Mouse (Mus musculus): ENCODE data around the gene Sorcs3. TPM values are rescaled to one million over a fixed set of nuclear protein-coding genes. Genes with fewer than 3 reads are reported as not detected.

Sorcs3 gene
- total and polyA plus RNA-seq, 3 experiments: not detected

GRCm38 (mm10) chr19:48285602-48286225, 79.9 kb downstream of the Sorcs3 start:
- no peak for DNase-seq

DNA sequence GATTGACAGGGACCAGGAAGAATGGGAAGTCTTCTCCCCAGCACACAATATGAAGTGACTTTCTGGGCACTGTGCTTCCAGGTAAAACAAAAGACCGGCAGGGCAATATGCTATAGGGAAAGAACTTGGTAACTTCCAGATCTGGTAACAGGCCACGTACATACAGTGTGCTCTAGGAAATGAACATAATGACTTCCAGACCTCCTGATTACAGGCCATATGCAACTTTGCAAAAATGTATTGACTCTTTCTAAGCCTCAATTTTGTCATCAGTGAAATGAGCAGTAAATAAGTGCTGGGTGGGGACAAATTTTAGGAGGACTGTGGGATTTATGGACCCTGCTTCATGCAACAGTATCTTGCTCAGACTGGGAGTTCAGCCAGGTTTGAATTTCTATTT, 88.4 kb downstream of the Sorcs3 start:
- no peak for DNase-seq

DNA sequence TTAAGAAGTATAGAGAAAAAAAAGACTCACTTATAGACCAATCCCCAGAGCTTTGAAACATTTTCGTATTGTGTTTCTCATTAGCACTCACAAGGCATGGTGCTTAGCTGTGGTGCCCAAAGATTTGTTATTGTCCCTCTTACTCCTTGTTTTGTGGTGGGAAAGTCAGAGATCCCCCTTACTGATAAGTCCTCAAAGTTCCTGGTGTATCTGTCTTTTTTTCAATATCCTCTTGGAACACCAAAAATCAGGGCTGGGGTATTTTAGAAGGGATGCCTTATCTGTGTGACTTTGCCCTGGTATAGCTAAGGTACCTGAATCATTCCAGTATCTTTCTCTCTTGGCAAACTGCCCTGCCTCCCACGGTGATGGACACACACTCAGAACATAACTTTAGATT, 92.6 kb downstream of the Sorcs3 start:
- no peak for DNase-seq

GRCm38 (mm10) chr19:48300440-48301231, 94.8 kb downstream of the Sorcs3 start:
- no peak for DNase-seq

DNA sequence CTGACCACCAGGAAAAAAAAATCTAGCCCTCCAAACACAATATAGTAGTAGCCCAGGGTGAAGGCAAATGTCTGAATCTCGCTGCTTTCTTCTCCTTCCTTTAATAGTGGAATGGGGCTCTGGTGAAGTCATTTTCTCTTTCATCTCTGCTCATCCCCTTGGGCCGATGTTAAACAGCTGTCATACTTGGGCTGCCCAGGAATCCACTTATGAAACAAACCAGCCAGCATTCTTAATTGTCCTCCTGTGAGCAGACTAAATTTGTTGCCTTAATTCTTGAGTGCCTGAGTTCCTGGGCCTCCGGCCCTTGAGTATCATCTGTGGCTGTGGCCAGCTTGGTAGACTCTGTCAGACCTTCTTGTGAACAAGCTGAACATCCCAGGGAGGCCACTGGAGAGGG, 95.5 kb downstream of the Sorcs3 start:
- DNase-seq: no peak

DNA sequence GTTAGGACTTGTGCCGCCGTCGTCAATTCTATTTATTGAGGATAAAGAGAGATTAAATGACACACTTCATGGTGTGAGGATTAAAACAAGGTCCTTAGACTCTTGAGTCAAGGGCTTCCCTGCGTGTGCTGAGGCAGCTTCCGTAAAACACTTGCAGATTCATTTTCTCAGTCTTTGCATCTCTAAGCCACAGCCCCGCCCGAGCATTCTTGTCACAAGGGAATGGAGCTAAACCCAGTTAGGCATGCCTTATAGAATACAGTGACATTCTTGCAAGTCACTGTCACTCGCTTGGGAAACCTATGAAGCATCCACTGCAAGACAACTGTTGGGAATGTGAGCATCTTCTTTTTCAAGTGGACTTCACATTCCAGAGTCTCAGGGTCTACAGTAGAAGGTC, 102.5 kb downstream of the Sorcs3 start:
- DNase-seq: no peak

- DNase-seq: no peak
These were observed 103.9 kb downstream of the Sorcs3 start for GRCm38 (mm10) chr19:48309531-48310337.

DNA sequence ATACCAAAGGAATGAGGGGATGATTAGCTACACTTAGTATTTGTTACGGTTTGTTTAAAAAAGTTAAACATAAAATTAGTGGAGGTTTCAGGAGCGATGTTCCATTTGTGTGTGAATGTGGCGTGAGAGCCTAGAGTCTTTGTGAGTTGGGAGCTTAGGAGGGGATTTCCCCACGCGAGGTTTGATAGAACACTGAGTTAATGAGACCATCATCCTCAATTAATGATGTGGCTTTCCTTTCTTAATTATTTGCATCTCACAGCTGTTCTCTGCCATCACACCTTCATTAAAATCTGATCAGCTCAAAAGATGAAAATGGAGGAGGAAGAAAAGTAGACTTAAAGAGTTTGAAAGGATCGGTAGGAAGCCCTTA, 104.5 kb downstream of the Sorcs3 start:
- no peak for DNase-seq

GRCm38 (mm10) chr19:48313776-48314175, 108.0 kb downstream of the Sorcs3 start:
- no peak for DNase-seq

DNA sequence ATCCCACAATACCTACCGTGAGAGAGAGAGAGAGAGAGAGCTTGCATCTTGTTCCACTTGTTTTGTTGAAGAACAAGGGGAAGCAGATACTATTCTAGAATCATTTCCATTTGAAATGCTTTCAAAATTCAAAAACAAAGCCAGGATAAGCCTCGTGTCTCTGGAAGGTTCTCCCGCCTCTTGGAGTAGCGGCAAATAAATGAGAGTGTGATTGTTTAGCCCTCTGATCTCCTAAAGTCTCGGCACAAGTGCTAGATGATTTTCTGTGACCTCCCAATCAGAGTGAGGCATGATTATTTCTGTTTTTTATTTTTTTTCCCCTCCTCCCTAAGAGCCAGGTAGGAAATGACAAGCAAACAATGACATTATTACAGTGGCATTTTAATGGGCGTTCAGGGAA, 121.3 kb downstream of the Sorcs3 start:
- no peak for DNase-seq

- no peak for DNase-seq
These were observed 122.3 kb downstream of the Sorcs3 start for GRCm38 (mm10) chr19:48328171-48328570.

DNA sequence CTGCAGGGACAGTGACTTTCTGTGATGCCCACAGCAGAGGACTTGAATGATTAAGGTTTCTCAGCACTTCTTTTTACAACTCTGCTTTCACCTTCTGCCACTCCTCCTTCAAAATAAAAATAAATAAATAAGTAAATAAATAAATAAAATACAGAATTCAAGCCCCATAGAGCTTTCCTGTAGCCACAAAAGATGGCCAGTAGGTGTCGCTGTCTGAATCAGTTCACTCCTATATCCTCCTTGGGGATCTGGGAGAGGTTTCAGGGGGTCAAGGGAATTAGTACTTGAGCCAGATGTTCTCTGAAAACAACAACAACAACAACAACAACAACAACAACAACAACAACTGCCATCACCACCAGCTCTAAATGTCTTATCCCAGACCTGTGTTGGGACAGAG, 125.8 kb downstream of the Sorcs3 start:
- no peak for DNase-seq

DNA sequence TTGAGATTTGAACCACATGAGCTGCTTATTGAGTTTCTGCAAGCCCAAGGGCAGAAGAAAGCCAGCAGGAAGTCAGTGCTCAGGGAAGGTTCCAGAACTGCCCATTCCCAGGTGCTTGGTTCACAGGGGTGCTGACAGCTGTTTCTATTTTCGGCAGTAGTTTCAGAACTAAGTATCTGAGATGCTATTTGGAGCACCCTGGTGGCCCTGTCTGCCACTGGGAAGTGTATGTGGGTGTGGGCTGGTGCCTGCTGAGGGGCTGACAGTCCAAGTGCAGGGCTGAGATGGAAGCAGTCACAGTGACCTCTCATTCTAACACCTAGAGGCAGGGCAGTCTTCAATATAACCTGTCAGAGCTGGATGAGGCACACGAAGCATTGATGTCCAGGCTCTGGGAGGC, 127.3 kb downstream of the Sorcs3 start:
- no peak for DNase-seq

DNA sequence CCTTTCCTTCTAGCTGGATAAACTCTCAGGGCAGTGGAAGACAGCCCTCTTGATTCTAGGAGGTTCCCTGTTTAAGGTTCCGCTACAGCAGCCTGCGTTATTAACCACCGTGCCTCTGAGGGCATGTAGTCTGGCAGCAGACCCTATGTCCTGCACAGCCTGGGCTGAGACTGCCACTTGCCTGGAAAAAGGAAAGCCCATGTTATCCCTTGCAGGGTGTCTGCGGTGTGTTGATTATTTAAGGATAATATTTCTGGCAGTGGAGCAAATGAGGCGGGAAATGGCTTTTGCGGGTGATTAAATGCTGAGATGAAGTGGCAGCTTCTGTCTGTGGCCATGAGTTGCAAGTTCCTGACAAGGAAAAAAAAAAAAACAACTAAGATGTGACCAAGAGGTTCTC, 131.6 kb downstream of the Sorcs3 start:
- no peak for DNase-seq

DNA sequence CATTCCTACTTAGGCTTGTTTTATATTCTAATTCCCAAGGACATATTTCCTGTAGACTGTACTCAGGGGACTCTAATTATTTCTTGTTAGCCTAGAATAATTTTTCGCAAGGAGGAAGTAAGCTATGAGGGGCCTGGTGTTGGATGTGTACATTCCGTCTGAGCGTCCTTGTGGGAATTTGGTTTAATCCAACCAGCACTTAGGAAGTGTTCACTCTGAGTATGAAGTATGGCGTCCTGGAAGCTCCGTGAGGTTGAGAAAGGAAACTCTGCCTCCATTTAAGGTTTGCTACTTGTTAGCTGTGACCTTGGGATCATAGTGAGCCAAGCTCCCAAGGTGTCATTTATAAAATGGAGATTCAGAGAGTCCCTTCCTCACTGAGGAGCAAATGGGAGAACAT, 132.3 kb downstream of the Sorcs3 start:
- DNase-seq: no peak

DNA sequence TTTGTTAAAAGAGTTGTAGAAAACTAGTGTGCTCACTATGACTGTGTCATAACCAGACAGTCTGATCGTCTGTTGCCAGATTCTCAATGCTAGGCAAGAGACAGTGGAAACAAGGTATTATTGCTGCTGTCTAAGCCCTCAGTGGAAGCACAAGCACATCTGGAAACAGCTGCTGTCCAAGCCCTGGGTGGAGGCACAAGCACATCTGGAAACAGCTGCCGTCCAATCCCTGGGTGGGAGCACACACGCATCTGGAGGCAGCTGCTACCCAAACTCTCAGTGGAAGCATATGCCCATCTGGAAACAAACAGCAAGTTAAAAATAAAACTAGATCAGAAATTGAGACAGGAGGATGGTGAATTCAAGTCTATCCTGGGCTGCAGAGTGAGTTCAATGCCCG, 136.9 kb downstream of the Sorcs3 start:
- DNase-seq: no peak

DNA sequence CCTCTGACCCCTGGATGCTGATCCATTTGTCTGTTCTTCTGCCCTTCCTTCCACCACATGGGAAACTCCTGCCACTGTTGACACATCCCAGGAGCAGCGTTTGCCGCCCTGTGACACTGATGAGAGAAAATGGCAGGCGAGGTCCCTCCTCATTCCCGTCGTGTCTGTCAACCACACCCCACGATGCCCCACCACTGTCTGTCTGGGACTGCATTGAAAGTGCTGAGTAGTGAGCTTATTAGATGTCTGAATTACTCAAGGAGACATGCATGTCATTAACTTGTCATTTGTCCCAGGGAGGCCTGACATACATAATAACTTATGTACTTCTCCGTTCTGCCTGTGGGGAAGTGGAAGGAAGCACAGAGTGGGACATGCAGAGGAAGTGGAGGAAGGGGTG, 137.6 kb downstream of the Sorcs3 start:
- no peak for DNase-seq

DNA sequence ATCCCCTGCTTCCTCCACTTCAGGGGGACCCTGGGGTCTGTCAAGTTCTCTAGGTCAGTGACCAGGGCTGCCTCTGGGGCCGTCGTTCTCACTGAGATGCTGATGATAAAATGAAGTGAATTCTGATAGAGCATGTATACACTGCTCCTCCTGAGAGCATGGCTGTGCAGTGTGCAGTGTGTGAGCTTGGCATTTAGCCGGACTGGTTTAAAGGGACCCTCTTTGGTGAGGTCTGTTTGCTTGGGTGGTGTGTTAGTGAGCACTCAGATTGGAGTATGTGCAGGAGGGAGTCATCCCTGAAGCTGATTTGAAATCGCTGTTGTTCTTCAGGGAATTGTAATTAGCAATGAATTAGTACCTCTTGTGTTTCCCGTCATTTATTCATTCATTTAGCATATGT, 141.3 kb downstream of the Sorcs3 start:
- DNase-seq: no peak

GRCm38 (mm10) chr19:48356806-48357205, 151.0 kb downstream of the Sorcs3 start:
- no peak for DNase-seq

GRCm38 (mm10) chr19:48362167-48362566, 156.3 kb downstream of the Sorcs3 start:
- no peak for DNase-seq

- no peak for DNase-seq
These were observed 162.2 kb downstream of the Sorcs3 start for GRCm38 (mm10) chr19:48368056-48368455.

- DNase-seq: no peak
These were observed 166.0 kb downstream of the Sorcs3 start for GRCm38 (mm10) chr19:48371787-48372186.

DNA sequence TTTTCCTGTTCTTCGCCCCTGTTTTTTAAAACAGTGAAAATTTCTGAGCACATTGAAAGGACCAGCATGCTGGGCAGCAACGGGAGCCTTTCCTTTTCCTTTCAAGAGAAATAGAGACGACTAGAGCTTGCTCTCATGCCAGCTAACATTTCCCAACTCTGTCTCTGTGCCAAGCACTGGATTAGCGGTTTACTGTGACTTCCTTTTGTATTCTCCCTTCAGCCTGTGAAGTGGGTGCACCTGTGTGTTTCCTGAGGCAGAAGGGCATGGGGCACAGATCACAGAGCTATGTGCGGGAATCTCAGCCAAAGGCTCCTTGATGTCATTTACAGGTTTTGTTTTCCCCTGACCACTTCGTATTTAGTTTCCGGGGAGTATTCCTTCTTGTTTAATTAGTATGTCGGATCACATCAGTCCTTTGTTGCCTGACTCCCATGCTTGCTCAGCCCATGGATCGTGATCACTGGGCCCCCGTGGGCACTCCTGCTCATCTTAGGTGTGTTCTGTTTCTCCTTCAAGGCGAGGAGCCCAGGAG, 172.2 kb downstream of the Sorcs3 start:
- DNase-seq: no peak
